Mouse (Mus musculus): ENCODE measurements around the gene Alkbh6. TPM values are rescaled to one million over a fixed set of nuclear protein-coding genes. Genes with fewer than 3 reads are reported as not detected.

Gene Alkbh6
- polyA plus RNA-seq, 1 experiment from 2014 or later, result 123 TPM

DNA sequence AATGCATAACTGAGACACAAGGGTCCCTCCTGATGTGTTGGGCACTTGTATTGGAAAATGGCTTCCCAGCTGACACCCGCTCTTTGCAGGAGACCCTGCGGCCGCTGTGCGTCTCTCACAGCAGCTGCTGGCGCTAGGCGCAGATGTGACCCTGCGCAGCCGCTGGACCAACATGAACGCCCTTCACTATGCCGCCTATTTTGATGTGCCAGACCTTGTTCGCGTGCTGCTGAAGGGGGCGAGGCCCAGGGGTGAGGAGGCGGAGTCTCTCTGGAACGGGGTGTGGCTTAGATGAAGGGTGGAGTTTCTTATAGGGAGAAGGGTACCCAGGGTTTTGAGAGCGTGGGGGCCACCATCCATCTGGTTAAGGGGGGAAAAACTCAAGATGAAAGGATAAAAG, 11.3 kb upstream of the Alkbh6 start:
- no peak overlapping the region for H3K27ac ChIP-seq (replicated peaks)
- peaks cover 87% of the 10 kb centered on the region for H3K36me3 ChIP-seq
- H3K27me3 ChIP-seq, result no peaks in the 10 kb centered on the region
- no peak overlapping the region for H3K4me2 ChIP-seq
- no peak overlapping the region for H3K9ac ChIP-seq
- H3K4me1 ChIP-seq (replicated peaks), result peaks cover 29% of the 10 kb centered on the region
- no peak for ATAC-seq (ENCODE audit: low read depth)
- 87% methylated on average over 16 of the region's 16 CpGs for WGBS
- H3K9me3 ChIP-seq, result no peaks in the 10 kb centered on the region
- no peak overlapping the region for H3K4me3 ChIP-seq

DNA sequence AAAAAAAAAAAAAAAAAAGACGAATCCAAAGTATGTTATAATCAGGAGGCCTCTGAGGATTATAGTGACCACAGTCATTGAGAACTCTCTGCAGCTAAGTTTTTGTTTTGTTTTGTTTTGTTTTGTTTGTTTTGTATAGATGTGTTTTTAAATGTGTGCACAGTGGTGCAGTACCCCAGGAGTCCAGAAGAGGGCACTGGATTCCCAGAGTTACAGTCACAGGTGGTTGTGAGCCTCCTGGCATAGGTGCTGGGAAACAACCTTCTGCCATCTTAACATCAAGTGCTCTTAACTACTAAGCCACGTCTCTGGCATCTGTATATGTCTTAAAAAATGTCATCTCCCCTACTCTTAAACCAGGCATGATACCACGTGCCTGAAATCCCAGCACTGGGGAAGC, 7.6 kb upstream of the Alkbh6 start:
- Histone ChIP-seq H3K4me1 (replicated peaks) (no peaks in the 10 kb centered on the region), H3K36me3 (peaks cover 90% of the 10 kb centered on the region), H3K27me3 (no peaks in the 10 kb centered on the region), H3K4me2 (no peak overlapping the region), H3K9me3 (no peaks in the 10 kb centered on the region), H3K27ac (replicated peaks) (no peak overlapping the region), H3K4me3 (no peak overlapping the region), H3K9ac (no peak overlapping the region)
- WGBS, result 61% methylated on average over 3 of the region's 3 CpGs
- ATAC-seq (ENCODE audit: low read depth), result no peak

DNA sequence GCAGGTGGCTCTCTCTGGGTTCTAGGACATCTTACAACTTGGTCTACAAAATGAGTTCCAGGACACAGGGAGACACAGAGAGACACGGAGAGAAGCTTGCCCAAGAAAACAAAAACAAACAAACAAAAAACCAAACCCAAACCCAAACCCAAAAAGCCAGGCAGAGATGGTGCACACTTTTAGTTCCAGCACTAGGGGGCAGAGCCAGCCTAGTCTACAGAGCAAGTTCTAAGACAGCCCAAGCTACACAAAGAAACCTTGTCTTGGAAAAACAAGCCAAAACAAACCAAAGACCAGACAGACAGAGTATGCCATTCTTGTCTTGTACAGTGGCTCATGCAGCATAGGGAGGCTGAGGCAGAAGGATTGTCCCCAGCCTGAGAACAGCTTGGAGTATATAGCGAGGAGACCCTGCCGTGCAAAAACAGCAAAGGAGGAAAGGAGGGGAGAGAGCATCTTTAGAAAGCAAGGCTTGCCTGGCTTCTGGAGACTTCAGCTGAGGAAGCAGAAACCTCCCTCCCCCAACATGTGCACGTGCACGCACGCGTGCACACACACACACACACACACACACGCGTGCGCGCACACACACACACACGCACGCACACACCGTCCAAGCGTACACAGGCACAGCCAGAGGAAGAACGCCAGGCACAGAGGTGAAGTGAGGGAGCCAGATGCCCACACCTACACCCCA, 2.3 kb upstream of the Alkbh6 start:
- Histone ChIP-seq H3K4me3 (no peak overlapping the region), H3K4me1 (replicated peaks) (peaks cover 24% of the 10 kb centered on the region), H3K4me2 (no peak overlapping the region), H3K27ac (replicated peaks) (no peak overlapping the region), H3K9ac (no peak overlapping the region; the same call in 1 of the 2 replicates), H3K9me3 (no peaks in the 10 kb centered on the region), H3K27me3 (no peaks in the 10 kb centered on the region), H3K36me3 (peaks cover 64% of the 10 kb centered on the region)
- no peak for ATAC-seq (ENCODE audit: low read depth)
- 89% methylated on average over 16 of the region's 16 CpGs for WGBS

DNA sequence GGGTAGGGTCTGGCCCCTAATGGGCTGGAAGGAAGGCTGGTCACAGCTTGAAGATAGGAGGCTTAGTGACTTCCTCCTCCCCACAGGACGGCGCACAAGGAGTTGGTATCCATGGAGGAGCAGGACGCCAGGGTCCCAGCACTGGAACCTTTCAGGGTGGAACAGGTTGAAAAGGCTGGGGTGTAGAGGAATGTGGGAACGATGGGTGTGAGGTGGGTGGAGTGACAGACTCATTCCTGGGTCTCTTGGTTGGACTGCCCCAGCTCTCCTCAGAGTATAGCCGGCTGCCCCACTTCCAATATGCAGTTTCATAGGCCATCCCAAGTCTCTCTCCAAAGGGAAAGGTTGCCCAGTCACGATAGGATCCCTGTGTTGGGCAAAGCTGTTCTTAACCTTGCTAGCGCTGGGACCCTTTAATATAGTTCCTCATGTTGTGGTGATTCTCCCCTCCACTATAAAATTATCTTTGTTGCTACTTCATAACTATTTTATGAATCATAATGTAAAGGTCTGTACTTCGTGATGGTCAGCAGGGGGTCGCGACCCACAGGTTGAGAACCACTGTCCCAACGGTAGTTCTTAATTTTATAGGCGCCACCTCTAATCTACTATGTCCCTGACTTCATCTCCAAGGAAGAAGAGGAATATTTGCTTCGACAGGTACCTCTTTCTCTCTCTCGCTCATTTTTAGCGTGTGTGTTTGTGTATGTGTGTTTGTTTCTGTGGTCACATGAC, 1.0 kb downstream of the Alkbh6 start:
- no peak overlapping the region for H3K27ac ChIP-seq (replicated peaks)
- H3K4me1 ChIP-seq (replicated peaks), result peaks cover 28% of the 10 kb centered on the region
- peak overlapping the region; percentile 91 for H3K4me2 ChIP-seq
- H3K9ac ChIP-seq, result peak overlapping the region; percentile 81
- H3K9me3 ChIP-seq, result no peaks in the 10 kb centered on the region
- H3K4me3 ChIP-seq, result peak overlapping the region; percentile 68
- peaks cover 60% of the 10 kb centered on the region for H3K36me3 ChIP-seq
- H3K27me3 ChIP-seq, result no peaks in the 10 kb centered on the region
- 66% methylated on average over 15 of the region's 15 CpGs for WGBS
- ATAC-seq (ENCODE audit: low read depth), result no peak

DNA sequence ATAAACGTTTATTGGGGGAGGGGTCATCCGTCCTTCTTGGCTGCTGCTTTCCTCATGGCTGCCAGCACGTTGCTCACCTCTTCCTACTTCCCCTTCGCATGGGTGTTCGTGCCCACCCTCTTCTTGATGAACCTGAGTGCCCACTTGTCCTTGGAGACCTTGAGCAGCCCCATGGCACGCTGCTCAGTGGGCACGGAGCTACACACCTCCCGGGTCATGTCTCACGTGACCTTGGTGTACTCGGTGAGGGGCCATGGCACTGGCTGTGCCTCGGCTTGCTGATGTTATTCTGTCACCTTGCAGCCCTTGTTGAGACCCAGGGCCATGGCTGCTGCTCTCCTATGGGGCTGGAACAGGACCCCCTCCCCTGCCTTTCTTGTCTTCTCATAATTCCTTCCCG, 1.6 kb downstream of the Alkbh6 start:
- 90% methylated on average over 12 of the region's 12 CpGs for WGBS
- no peaks in the 10 kb centered on the region for H3K27me3 ChIP-seq
- H3K9ac ChIP-seq, result no peak overlapping the region
- H3K4me1 ChIP-seq (replicated peaks), result peaks cover 30% of the 10 kb centered on the region
- no peak overlapping the region for H3K27ac ChIP-seq (replicated peaks)
- no peak for ATAC-seq (ENCODE audit: low read depth)
- H3K9me3 ChIP-seq, result no peaks in the 10 kb centered on the region
- peak overlapping the region; percentile 68; the same call in 1 of the 2 replicates for H3K4me3 ChIP-seq
- H3K36me3 ChIP-seq, result peaks cover 58% of the 10 kb centered on the region
- H3K4me2 ChIP-seq, result peak overlapping the region; percentile 91

DNA sequence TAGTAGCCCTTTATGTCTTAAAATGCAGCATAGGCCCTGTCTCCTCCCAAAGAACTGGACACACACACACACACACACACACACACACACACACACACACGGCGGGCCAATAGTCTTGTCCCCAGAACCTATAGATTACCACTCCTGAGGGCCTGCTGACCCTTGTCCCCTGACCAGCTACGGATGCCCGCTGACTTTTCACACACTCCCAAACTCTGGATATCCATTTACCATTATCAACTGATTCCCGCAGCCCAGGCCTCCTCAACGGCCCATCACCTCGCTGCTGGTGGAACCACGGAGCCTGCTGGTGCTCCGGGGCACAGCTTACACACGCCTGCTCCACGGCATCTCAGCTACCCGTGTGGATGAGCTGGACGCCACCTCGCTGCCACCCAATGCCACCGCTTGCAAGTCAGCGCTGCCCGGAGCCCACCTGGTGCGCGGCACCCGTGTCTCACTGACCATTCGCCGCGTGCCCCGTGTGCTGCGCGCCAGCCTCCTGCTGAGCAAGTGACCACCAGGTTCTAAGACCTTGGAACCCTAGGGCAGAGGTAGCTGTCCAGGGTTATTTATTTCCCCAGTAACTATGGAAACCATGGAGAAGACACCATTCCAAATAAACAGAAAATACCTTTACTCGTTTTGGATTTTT, 5.3 kb downstream of the Alkbh6 start:
- WGBS, result 50% methylated on average over 27 of the region's 27 CpGs
- Histone ChIP-seq H3K9ac (no peak overlapping the region), H3K4me2 (no peak overlapping the region), H3K9me3 (no peaks in the 10 kb centered on the region), H3K27ac (replicated peaks) (no peak overlapping the region), H3K36me3 (peaks cover 50% of the 10 kb centered on the region), H3K4me1 (replicated peaks) (peaks cover 22% of the 10 kb centered on the region), H3K27me3 (no peaks in the 10 kb centered on the region), H3K4me3 (no peak overlapping the region)
- ATAC-seq (ENCODE audit: low read depth), result no peak

DNA sequence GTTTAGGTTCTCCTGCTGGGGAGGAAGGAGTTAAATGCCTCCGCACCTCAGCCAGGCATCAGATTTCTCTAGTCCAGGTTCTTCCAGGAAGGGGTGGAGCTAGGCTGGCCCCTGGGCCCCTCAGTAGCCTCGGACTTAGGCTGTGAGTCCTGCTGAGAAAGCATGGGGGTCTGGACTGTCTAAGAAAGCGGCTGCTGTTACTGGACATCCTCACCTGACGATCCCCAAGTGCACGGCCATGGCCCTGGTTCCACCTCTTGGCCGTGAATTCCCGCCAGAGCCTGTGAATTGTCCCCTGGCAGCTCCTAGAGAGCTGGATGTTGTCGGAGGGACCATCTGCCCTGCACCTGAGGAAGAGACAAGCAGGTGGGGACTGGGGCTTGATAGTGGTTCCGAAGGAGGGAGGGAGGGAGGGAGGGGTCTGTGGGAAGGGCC, 6.2 kb downstream of the Alkbh6 start, which contains the start of gene Syne4:
Gene Syne4 (plus strand): TSS at position 87 of the 435 bp plus-strand sequence.
- Histone ChIP-seq H3K4me1 (replicated peaks) (peaks cover 14% of the 10 kb centered on the region), H3K36me3 (peaks cover 55% of the 10 kb centered on the region), H3K4me2 (peak within 1 kb of the TSS; percentile 22), H3K9ac (peak within 1 kb of the TSS; percentile 34; the same call in 1 of the 2 replicates), H3K27ac (replicated peaks) (no peak within 1 kb of the TSS), H3K9me3 (no peaks in the 10 kb centered on the region), H3K27me3 (no peaks in the 10 kb centered on the region), H3K4me3 (peak within 1 kb of the TSS; percentile 23)
- ATAC-seq (ENCODE audit: low read depth), result no peak
- WGBS, result 3% methylated on average over 9 of the region's 9 CpGs

DNA sequence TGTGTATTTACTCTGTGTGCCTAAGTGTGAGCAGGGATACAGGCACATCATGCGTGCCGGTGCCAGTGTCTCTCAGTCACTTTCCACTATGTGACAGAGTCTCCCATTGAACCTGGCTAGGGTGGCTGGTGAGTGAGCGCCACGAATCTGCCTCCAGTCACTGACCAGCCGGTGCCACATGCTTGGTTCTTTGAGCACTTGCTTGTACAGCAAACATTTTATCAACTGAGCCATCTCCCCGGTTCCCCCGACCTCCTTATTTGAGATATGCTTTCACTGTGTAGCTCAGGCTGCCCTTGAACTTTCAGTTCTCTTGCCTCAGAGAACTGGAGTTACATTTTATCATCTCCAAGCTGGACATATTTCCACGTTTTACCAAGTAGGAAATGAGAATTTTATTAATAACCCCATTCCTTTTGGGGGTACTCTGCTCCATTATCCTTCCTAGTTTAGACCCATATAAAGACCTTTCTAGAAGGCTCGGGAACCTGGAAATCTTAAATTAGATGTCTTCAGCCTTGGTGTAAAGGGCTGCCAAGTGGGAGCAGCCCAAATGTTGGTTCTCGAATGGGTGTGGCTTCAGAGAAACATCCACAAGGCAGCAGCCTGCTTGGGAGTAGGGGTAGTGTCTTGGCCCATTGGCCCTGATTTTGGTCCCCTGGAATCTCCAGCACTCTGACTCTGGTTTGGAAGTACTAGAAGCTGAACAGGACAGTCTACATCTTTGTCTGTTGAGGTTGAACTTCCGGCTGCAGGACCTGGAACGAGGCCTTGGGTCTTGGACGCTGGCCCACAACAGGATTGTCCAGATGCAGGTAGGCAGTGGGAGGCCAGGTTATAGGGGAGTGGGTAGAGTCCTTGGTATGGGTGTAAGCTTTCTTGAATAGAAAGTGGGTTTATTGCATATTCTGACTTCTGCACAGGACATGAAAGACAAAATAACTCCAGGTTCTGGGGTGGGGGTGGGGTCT, 7.3 kb downstream of the Alkbh6 start:
- Histone ChIP-seq H3K36me3 (peaks cover 50% of the 10 kb centered on the region), H3K27me3 (no peaks in the 10 kb centered on the region), H3K4me2 (no peak overlapping the region), H3K4me3 (no peak overlapping the region), H3K9me3 (no peaks in the 10 kb centered on the region), H3K9ac (no peak overlapping the region), H3K4me1 (replicated peaks) (peaks cover 14% of the 10 kb centered on the region), H3K27ac (replicated peaks) (no peak overlapping the region)
- 79% methylated on average over 13 of the region's 13 CpGs for whole genome bisulfite sequencing
- ATAC-seq (ENCODE audit: low read depth), result no peak

DNA sequence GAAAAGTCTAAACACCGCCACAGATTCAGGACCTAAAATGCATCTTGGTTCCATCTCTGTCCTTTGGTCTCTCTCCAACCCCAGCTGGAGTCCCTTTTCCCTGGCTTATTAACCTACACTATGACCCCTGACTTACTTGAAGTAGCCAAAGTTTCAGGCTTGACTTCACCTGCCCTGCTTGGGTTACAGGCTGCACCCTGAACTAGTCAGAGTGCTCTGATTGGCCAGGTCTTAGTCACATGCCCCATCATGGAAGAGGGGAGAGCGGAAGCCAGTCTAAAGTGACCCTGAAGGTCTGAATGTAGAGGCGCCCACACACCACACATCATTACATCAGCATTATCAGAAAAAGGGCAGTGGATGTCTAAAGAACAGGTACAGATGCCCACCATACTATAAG, 9.6 kb downstream of the Alkbh6 start:
- no peak overlapping the region for H3K4me3 ChIP-seq
- no peak for ATAC-seq (ENCODE audit: low read depth)
- peaks cover 28% of the 10 kb centered on the region; the same call in 1 of the 2 replicates for H3K36me3 ChIP-seq
- H3K27ac ChIP-seq (replicated peaks), result no peak overlapping the region
- H3K9me3 ChIP-seq, result no peaks in the 10 kb centered on the region
- WGBS, result 92% methylated on average over 3 of the region's 3 CpGs
- no peak overlapping the region for H3K4me2 ChIP-seq
- no peak overlapping the region for H3K9ac ChIP-seq
- peaks cover 29% of the 10 kb centered on the region for H3K4me1 ChIP-seq (replicated peaks)
- no peaks in the 10 kb centered on the region for H3K27me3 ChIP-seq

DNA sequence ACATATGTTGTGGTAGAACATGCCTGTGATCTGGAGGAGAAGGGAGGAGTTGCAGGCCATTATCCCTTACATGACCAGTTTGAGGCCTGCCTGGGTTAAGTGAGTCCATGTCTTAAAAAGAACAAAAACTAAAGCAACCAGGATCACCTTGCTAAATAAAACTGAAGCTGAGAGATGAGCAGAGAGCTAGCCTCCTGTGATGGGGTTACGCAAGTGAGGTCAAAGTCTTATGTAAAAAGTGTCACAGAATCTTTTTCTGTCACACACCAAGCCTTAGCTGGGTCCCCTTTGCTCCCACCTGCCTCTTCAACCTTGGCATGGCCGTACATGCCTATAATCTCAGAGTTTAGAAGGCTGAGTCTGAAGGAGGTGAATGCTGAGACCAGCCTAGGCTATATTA, 12.4 kb downstream of the Alkbh6 start:
- 0 out of 2 replicates have a peak, but pooled peaks cover 21% of the 10 kb centered on the region for H3K36me3 ChIP-seq
- H3K9me3 ChIP-seq, result no peaks in the 10 kb centered on the region
- H3K9ac ChIP-seq, result peak overlapping the region; percentile 92
- H3K27me3 ChIP-seq, result peaks cover 5% of the 10 kb centered on the region; the same call in 1 of the 2 replicates
- WGBS, result 82% methylated on average over 2 of the region's 2 CpGs
- H3K4me1 ChIP-seq (replicated peaks), result peaks cover 24% of the 10 kb centered on the region
- peak overlapping the region; percentile 89 for H3K4me3 ChIP-seq
- H3K27ac ChIP-seq (replicated peaks), result no peak overlapping the region
- ATAC-seq (ENCODE audit: low read depth), result no peak
- peak overlapping the region; percentile 78 for H3K4me2 ChIP-seq

DNA sequence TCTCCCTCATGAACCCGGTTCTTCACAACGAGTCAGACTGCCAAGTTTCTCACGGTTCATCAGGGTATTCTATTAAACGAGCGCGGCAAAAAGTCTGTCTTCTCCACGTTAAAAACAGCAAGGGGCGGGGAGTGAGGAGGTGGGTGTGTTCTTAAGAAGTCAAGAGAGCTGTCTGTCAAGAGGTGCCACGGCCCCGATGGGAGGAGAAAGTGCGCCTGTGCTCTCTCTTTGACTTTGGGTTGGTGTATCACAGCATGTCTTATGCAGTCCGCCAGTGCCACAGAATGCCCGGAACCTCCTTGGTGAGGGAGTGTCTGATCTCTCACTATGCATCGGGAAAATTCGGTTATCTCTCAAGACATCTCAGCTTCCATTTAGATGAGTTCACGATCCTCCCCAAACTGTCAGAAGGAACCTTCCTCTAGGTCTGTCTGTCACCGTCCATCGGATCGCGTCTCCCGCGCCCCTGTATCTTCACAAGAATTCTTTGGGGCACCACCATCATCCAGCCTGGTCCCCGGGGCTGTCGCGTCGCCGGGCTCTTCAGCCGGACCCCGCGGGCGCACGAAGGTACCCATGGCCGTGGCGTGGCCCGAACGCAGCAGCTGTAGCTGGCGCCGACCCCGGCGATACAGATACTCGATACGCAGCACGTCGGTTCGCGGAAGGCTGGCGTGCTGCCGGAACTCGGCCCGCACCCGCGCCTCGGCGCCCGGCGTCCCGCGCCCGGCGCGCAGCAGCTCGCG, 13.2 kb downstream of the Alkbh6 start, which contains the start of gene E130208F15Rik:
Gene E130208F15Rik (plus strand): TSS at position 202 of the 746 bp plus-strand sequence.
- H3K4me2 ChIP-seq, result peak within 1 kb of the TSS; percentile 78
- WGBS, result under 1% methylated on average over 57 of the region's 63 CpGs
- peaks cover 24% of the 10 kb centered on the region for H3K4me1 ChIP-seq (replicated peaks)
- H3K9ac ChIP-seq, result peak within 1 kb of the TSS; percentile 92
- H3K36me3 ChIP-seq, result 0 out of 2 replicates have a peak, but pooled peaks cover 18% of the 10 kb centered on the region
- peak within 1 kb of the TSS; percentile 89 for H3K4me3 ChIP-seq
- H3K27me3 ChIP-seq, result peaks cover 5% of the 10 kb centered on the region; the same call in 1 of the 2 replicates
- no peaks in the 10 kb centered on the region for H3K9me3 ChIP-seq
- ATAC-seq (ENCODE audit: low read depth), result peak; percentile 71
- peak within 1 kb of the TSS; percentile 89 for H3K27ac ChIP-seq (replicated peaks)
